Mouse (Mus musculus) limb, embryonic 10.5 days (tissue): ENCODE measurements around the gene Tnni1. TPM values are rescaled to one million over a fixed set of nuclear protein-coding genes. Genes with fewer than 3 reads are reported as not detected.

ENCODE experiments used
- DNase-seq: peaks from one replicate; pipeline ENCODE4 v3.0.0-alpha.2; 2017; ENCODE audit warnings: low spot score
- H3K27ac ChIP-seq: fragments of 300-500 bp; sonication (generic); 2 replicates; pipeline ENCODE4 v1.5.1; 2016; ENCODE audit warnings: mild to moderate bottlenecking
- H3K27me3 ChIP-seq: fragments of 300-500 bp; sonication (generic); 2 replicates; pipeline ENCODE4 v1.6.1; 2016; ENCODE audit warnings: low read depth, mild to moderate bottlenecking; ENCODE audit not compliant: poor library complexity, severe bottlenecking
- H3K36me3 ChIP-seq: fragments of 300-500 bp; sonication (generic); 2 replicates; pipeline ENCODE4 v1.6.1; 2016; ENCODE audit warnings: mild to moderate bottlenecking, moderate library complexity
- H3K4me1 ChIP-seq: fragments of 300-500 bp; sonication (generic); 2 replicates; pipeline ENCODE4 v1.6.1; 2016
- H3K4me3 ChIP-seq: fragments of 300-500 bp; sonication (generic); 2 replicates; pipeline ENCODE4 v1.5.1; 2016; ENCODE audit warnings: mild to moderate bottlenecking, moderate library complexity
- H3K9me3 ChIP-seq: fragments of 300-500 bp; sonication (generic); replicated peaks from 2 replicates; pipeline ENCODE4 v1.6.1; 2016; ENCODE audit warnings: mild to moderate bottlenecking
- WGBS: fragments of 180-500 bp; shearing (Covaris S2); methylation state at CpG from one replicate; pipeline ENCODE4 v1.1.7; 2016; 5-methylcytosine and 5-hydroxymethylcytosine counted together
- polyA plus RNA-seq: library from polyadenylated mRNA; unstranded; fragments of >200 nt; fragmentation: Nextera tagmentation; extraction: Ambion mirVana; gene quantifications from 2 replicates; pipeline ENCODE4 v1.2.1, GENCODE M21; 2016

The Tnni1 gene
- polyA plus RNA-seq, 1 experiment from 2014 or later, result 8.3 TPM

DNA sequence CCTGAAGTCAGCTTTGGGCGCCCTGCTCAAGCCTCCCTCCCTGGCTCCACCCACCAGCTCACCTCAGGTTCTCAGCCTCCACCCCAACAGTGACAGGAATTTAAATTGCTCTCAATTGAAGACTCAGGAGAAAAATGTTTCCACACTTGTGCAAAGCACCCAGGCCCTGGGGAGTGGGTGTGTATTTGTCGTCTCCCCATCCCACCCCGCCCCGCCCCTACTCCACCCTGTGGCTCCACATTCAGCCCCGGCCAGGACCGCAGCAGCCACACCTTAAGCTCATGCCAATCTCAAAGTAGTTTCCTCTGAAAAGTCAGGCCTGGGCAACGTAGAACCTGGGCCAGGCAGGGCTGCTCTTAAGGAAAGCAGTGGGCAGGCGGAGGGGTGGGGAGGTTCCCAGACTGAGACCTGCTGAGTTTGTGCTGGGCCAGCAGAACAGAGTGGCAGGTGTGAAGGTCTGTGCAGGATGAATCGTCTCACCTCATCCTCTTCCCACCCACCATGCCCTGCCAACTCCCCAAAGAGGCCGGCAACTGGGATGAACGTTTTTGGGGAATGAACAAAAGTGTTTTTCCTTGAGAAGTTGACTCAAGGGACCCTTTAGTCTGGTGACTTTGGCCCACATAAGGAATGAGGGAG lies 78.0 kb downstream of the Tnni1 start:
- 50% methylated on average over 11 of the region's 11 CpGs for WGBS
- Histone ChIP-seq H3K9me3 (no peaks in the 10 kb centered on the region), H3K27ac (0 out of 2 replicates have a peak overlapping the region, but pooled peaks have one; percentile 2), H3K36me3 (no peaks in the 10 kb centered on the region), H3K4me1 (peaks cover 9% of the 10 kb centered on the region; the same call in 1 of the 2 replicates), H3K4me3 (no peak overlapping the region), H3K27me3 (no peaks in the 10 kb centered on the region)
- DNase-seq, result no peak

DNA sequence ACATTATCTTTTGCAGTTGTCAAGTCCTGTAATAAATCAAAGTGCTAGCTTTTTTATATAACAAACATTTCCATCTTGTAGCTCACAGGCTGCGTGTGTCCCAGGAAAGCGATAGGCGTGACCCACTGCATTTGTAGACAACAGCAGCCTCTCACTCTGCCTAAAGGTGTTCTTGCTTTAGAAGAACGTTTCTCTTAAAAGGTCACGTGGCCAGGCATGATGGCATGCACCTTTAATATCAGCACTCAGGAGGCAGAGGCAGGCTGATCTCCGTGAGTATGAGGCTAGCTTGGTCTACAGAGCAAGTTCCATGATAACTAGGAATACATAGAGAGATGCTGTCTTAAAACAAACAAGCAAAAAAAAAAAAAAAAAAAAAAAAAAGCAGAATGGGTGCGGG lies 79.3 kb downstream of the Tnni1 start:
- WGBS, result 94% methylated on average over 7 of the region's 7 CpGs
- Histone ChIP-seq H3K36me3 (no peaks in the 10 kb centered on the region), H3K9me3 (no peaks in the 10 kb centered on the region), H3K4me3 (no peak overlapping the region), H3K27me3 (no peaks in the 10 kb centered on the region), H3K27ac (no peak overlapping the region), H3K4me1 (peaks cover 5% of the 10 kb centered on the region; the same call in 1 of the 2 replicates)
- DNase-seq, result no peak

Other genes starting within 250 kb of the Tnni1 start
- gene Nav1, start 172.1 kb upstream of the Tnni1 start, polyA plus RNA-seq, result 16.1 and 18.3 TPM in 2 replicates
- 46.3 and 54.4 TPM in 2 replicates for gene Csrp1, start 59.4 kb upstream of the Tnni1 start, polyA plus RNA-seq
- 30.2 and 33.0 TPM in 2 replicates for gene Phlda3, start 13.3 kb upstream of the Tnni1 start, polyA plus RNA-seq
- gene Lad1, start 39.2 kb downstream of the Tnni1 start, polyA plus RNA-seq, result 5.1 and 6.0 TPM in 2 replicates
- gene Tnnt2, start 56.9 kb downstream of the Tnni1 start, polyA plus RNA-seq, result 2.1 and 4.0 TPM in 2 replicates
- gene Pkp1, start 139.8 kb downstream of the Tnni1 start, polyA plus RNA-seq, result 0.30 and 0.63 TPM in 2 replicates
- gene Igfn1, start 226.9 kb downstream of the Tnni1 start, polyA plus RNA-seq, result 0.04 TPM in 1 of 2 replicates, not detected in the other
- 147 and 162 TPM in 2 replicates for gene Tmem9, start 228.7 kb downstream of the Tnni1 start, polyA plus RNA-seq